Comparison of ENCODE assay signal across 8 mouse cellular contexts in the genomic region with DNA sequence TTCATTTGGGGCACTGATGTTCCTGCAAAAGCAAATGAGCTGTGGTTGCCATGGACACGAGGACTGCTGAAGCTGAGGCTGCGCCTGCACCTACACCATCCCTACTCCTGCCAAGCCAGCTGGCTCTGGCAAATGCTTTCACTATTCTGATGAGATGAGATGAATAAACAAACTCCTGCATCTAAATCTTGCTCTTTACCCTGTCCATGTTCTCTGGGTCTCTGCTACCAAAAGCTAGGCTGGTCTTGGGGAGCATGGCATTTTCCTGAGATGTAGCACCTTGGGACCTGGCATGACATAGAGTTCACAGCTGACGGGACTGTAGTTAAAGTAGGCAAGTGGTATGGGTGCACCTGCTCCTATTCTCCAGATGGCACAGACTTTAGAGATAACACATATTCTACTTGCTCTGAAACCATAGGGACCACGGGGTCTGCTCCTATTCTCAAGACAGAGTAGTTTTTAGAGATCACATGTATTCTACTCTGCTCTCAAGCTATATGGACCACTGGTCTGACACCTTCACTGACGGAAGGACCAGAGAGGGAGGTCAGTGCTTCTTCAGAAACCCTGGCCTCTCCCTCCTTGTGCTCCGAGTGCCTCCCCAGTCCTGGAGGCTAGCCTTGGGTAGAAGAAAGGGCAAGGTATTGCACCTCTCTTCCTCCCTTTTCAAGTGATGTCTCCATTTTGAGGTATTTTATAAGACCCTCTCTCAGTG. TPM values are rescaled to one million over a fixed set of nuclear protein-coding genes. Genes with fewer than 3 reads are reported as not detected.
DNase-seq lines count a peak whose midpoint lies in the region; ATAC-seq lines count a peak whose summit lies in the region.

No protein-coding gene starts in this region.

- H3K9me3 ChIP-seq in forebrain, embryonic 13.5 days (replicated peaks): no peaks in the 10 kb centered on the region
- no peaks in the 10 kb centered on the region for H3K9me3 ChIP-seq in forebrain, embryonic 11.5 days (ENCODE audit: control insufficient read depth, low read length)
- no peaks in the 10 kb centered on the region for H3K9me3 ChIP-seq in forebrain, embryonic 16.5 days (ENCODE audit: control insufficient read depth, low read length)
- no peaks in the 10 kb centered on the region for H3K9me3 ChIP-seq in kidney, embryonic 16.5 days (ENCODE audit: low read length)

- no peak for DNase-seq in forebrain, embryonic 11.5 days (ENCODE audit: low spot score)
- DNase-seq in layer of hippocampus, postnatal 36 days: peak; percentile 85 to 87
- DNase-seq in retina, postnatal 1 day: peak; percentile 70
- DNase-seq in gastrocnemius, postnatal 4 days (ENCODE audit: low spot score in 2 of 2): no peak

- H3K4me1 ChIP-seq in forebrain, embryonic 13.5 days: peaks cover 16% of the 10 kb centered on the region; the same call in 1 of the 2 replicates
- H3K4me1 ChIP-seq in forebrain, embryonic 11.5 days (replicated peaks; ENCODE audit: control insufficient read depth, insufficient read depth, low read length): 0 out of 2 replicates have a peak, but pooled peaks cover 3% of the 10 kb centered on the region
- peaks cover 18% of the 10 kb centered on the region for H3K4me1 ChIP-seq in forebrain, embryonic 16.5 days (replicated peaks; ENCODE audit: control insufficient read depth, insufficient read depth, low read length)
- no peaks in the 10 kb centered on the region for H3K4me1 ChIP-seq in kidney, embryonic 16.5 days (ENCODE audit: insufficient read depth, low read length)

- peak overlapping the region; percentile 62 for H3K27ac ChIP-seq in forebrain, embryonic 13.5 days
- H3K27ac ChIP-seq in forebrain, embryonic 11.5 days (ENCODE audit: low read depth, low read length): no peak overlapping the region
- H3K27ac ChIP-seq in forebrain, embryonic 16.5 days (ENCODE audit: low read length): peak overlapping the region; percentile 85
- H3K27ac ChIP-seq in kidney, embryonic 16.5 days (ENCODE audit: low read length): no peak overlapping the region

- H3K9ac ChIP-seq in forebrain, embryonic 13.5 days: no peak overlapping the region
- no peak overlapping the region for H3K9ac ChIP-seq in forebrain, embryonic 11.5 days (ENCODE audit: low read length)
- H3K9ac ChIP-seq in forebrain, embryonic 16.5 days (replicated peaks; ENCODE audit: low read depth, low read length): 0 out of 2 replicates have a peak overlapping the region, but pooled peaks have one; percentile 15
- H3K9ac ChIP-seq in kidney, embryonic 16.5 days (replicated peaks; ENCODE audit: low read length): no peak overlapping the region

- ATAC-seq in forebrain, embryonic 13.5 days: peak; percentile 94
- no peak for ATAC-seq in forebrain, embryonic 11.5 days (replicated peaks; ENCODE audit: low FRiP score)
- ATAC-seq in forebrain, embryonic 16.5 days: peak; percentile 98
- no peak for ATAC-seq in kidney, embryonic 16.5 days (ENCODE audit: low FRiP score, low TSS enrichment)
- no peak for ATAC-seq in erythroblast, adult 5-6 weeks (replicated peaks; ENCODE audit: low FRiP score, poor library complexity, severe bottlenecking)

- no peaks in the 10 kb centered on the region for H3K36me3 ChIP-seq in forebrain, embryonic 13.5 days (ENCODE audit: poor library complexity, severe bottlenecking)
- no peaks in the 10 kb centered on the region for H3K36me3 ChIP-seq in forebrain, embryonic 11.5 days (ENCODE audit: control insufficient read depth, insufficient read depth, low read length)
- H3K36me3 ChIP-seq in forebrain, embryonic 16.5 days (ENCODE audit: control insufficient read depth, insufficient read depth): no peaks in the 10 kb centered on the region
- H3K36me3 ChIP-seq in kidney, embryonic 16.5 days (ENCODE audit: insufficient read depth, low read length): no peaks in the 10 kb centered on the region

- 61% methylated on average over 6 of the region's 6 CpGs for WGBS in forebrain, embryonic 13.5 days
- WGBS in forebrain, embryonic 11.5 days: 83% methylated on average over 6 of the region's 6 CpGs
- 46% methylated on average over 6 of the region's 6 CpGs for WGBS in forebrain, embryonic 16.5 days
- 72% methylated on average over 6 of the region's 6 CpGs for WGBS in kidney, embryonic 16.5 days

- H3K27me3 ChIP-seq in forebrain, embryonic 13.5 days: no peaks in the 10 kb centered on the region
- no peaks in the 10 kb centered on the region for H3K27me3 ChIP-seq in forebrain, embryonic 11.5 days (ENCODE audit: control insufficient read depth, insufficient read depth, low read length)
- H3K27me3 ChIP-seq in forebrain, embryonic 16.5 days (replicated peaks; ENCODE audit: control insufficient read depth, insufficient read depth, low read length): no peaks in the 10 kb centered on the region
- no peaks in the 10 kb centered on the region for H3K27me3 ChIP-seq in kidney, embryonic 16.5 days (ENCODE audit: insufficient read depth, low read length)

- no peak overlapping the region for H3K4me2 ChIP-seq in forebrain, embryonic 13.5 days
- H3K4me2 ChIP-seq in forebrain, embryonic 11.5 days (ENCODE audit: low read depth, low read length, severe bottlenecking): no peak overlapping the region
- H3K4me2 ChIP-seq in forebrain, embryonic 16.5 days (ENCODE audit: low read length): peak overlapping the region; percentile 22
- no peak overlapping the region for H3K4me2 ChIP-seq in kidney, embryonic 16.5 days (replicated peaks; ENCODE audit: low read depth, low read length)

- H3K4me3 ChIP-seq in forebrain, embryonic 13.5 days: no peak overlapping the region
- H3K4me3 ChIP-seq in forebrain, embryonic 11.5 days (ENCODE audit: low read depth, low read length): no peak overlapping the region
- H3K4me3 ChIP-seq in forebrain, embryonic 16.5 days (replicated peaks; ENCODE audit: low read length): no peak overlapping the region
- no peak overlapping the region for H3K4me3 ChIP-seq in kidney, embryonic 16.5 days (ENCODE audit: low read length)

RNA-seq across cellular contexts. Expression of gene 4931440F15Rik, which starts 36.4 kb away (rescaled TPM):
- polyA plus RNA-seq in forebrain, embryonic 13.5 days (2015; fragmentation: Nextera tagmentation; extraction: Ambion mirVana): 0.28 and 0.30 TPM in 2 replicates
- polyA plus RNA-seq in forebrain, embryonic 11.5 days (2014; fragmentation: Nextera tagmentation; extraction: Ambion mirVana): 0.13 and 0.24 TPM in 2 replicates
- polyA plus RNA-seq in forebrain, embryonic 16.5 days (2015; fragmentation: Nextera tagmentation; extraction: Ambion mirVana): 0.34 and 0.54 TPM in 2 replicates
- total RNA-seq in layer of hippocampus, postnatal 36 days (2021): 1 to 10 TPM; 1.9 to 3.6 TPM
- 1 to 10 TPM; 2.0 to 2.1 TPM for total RNA-seq in gastrocnemius, postnatal 4 days (2021)
- 0.05 and 0.17 TPM in 2 replicates for polyA plus RNA-seq in kidney, embryonic 16.5 days (2015; fragmentation: Nextera tagmentation; extraction: Ambion mirVana)
- not detected in 2 replicates for total RNA-seq in erythroblast, adult 5-6 weeks (2015; ENCODE audit: low replicate concordance)
- not detected in 2 replicates for total RNA-seq in erythroblast, adult 5-6 weeks (2017; ENCODE audit: low replicate concordance)

Comparison
In these comparisons a context has a peak if more than half of its experiments do, and no peak if none do; other contexts are left out.
1. ATAC-seq: peak in forebrain, embryonic 13.5 days (single experiment) and forebrain, embryonic 16.5 days (single experiment); none in forebrain, embryonic 11.5 days (single experiment), kidney, embryonic 16.5 days (single experiment) and erythroblast, adult 5-6 weeks (single experiment).
2. H3K27ac ChIP-seq: peak in forebrain, embryonic 13.5 days (single experiment) and forebrain, embryonic 16.5 days (single experiment); none in forebrain, embryonic 11.5 days (single experiment) and kidney, embryonic 16.5 days (single experiment).
3. DNase-seq: peak in layer of hippocampus, postnatal 36 days (2 of 2) and retina, postnatal 1 day (single experiment); none in forebrain, embryonic 11.5 days (single experiment) and gastrocnemius, postnatal 4 days (0 of 2).